Mouse (Mus musculus): ENCODE data around the gene Dnajb12.
"Not testable (repeated sequence)": the region's sequence is repeated elsewhere in the genome, so short reads cannot be mapped to it uniquely, and the experiment has no call there.

Gene Dnajb12

DNA sequence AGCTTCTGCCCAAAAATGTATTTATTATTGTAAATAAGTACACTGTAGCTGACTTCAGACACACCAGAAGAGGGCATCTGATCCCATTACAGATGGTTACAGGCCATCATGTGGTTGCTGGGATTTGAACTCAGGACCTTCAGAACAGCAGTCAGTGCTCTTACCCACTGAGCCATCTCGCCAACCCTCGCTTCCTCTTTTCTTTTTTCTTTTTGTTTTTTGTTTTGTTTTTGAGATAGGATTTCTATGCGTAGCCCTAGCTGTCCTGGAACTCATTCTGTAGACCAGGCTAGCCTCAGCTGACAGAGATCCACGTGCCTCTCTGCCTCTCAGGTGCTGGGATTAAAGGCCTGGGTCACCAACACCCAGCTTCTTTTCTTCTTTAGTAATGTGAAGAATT, 6.7 kb upstream of the Dnajb12 start:
- DNase-seq = not testable (repeated sequence)

DNA sequence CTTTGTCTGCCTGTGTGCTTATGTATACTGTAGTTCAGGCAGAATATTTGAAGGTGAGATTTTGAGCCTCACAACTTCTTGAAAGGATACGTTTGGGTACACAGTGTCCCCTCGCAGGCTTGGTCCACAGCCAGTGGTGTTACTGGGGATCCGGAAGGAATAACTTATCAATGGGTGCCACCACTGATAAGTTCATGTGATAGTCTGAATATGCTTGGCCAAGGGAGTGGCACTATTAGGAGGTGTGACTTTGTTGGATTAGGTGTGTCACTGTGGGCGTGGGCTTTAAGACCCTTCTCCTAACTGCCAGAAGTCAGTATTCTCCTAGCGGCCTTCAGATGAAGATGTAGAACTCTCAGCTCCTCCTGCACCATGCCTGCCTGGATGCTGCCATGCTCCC, 6.2 kb upstream of the Dnajb12 start:
- no peak for DNase-seq

DNA sequence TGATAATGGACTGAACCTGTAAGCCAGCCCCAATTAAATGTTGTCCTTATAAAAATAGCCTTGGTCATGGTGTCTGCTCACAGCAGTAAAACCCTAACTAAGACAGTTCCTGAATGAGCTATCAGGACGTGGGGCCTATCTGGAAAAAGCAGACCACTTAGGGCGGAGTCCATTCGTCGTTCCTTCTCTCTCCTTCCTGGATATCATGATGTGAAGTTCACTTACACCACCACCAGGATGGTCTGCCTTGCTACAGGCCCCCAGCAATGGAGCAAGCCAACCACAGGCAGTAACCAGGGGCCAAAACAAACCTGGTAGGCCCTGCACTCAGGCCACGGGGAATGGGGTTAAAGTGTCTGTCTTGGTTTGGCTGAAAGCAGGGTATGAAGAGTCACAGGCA, 5.7 kb upstream of the Dnajb12 start:
- DNase-seq = no peak

DNA sequence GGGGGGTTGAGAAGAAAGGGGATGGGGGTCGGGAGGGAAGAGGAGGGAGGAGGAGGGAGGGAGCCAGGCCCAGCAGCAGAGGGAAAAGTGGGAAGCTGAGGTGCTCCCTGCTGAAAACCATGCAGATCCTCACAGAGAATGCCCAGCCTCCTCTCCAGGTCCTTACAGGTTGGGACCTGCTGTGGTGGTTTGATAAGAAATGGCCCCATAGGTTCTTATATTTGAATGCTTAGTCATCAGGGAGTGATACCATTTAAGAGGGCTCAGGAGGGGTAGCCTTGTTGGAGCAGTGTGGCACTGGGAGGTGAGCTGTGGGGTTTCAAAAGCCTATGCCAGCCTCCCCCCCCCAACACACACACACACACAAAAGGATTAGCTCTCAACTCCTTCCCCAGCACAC, 4.0 kb upstream of the Dnajb12 start:
- no peak for DNase-seq

DNA sequence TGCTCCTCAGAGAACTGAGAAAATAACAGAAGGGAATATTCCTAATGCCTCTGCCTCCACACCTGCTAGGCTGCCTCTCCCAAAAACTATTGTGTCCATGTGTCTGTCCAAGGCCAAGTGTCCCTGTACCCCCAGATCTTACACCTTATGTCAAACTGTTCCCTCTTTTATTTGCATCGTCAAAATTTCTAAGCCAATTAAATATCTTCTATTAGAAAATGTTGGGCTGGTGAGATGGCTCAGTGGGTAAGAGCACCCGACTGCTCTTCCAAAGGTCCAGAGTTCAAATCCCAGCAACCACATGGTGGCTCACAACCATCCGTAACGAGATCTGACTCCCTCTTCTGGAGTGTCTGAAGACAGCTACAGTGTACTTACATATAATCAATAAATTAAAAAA, 2.7 kb upstream of the Dnajb12 start:
- not testable (repeated sequence) for DNase-seq

DNA sequence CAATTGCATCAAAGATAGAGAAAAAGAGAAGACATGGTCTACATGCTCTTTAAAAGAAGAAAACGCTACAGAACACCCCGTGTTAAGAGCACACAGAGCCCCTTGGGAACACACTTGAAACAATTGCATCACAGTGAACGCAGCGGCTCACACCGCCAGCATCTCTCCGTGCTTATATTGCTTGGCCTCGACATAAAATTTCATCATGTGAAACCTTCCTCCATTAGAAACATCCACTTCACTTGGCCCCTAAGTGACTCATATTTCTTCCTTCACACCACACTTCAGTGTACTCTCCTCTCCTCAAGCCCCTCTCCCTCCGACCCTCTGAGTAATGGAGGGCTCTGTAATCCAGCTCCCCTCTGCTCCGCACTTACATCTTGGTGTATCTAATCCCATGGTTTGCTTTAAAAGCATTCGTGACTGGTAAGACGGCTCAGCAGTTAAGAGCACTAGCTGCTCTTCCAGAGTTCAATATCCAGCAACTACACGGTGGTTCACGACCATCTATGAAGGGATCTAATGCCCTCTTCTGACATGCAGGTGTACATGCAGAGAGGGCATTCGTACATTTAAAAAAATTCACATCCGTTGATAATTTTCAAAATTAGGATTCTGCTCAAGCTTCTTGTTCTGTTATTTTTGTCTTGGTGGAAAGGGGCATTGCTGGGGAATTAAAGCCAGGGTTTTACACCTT, 1.8 kb upstream of the Dnajb12 start:
- no peak for DNase-seq

DNA sequence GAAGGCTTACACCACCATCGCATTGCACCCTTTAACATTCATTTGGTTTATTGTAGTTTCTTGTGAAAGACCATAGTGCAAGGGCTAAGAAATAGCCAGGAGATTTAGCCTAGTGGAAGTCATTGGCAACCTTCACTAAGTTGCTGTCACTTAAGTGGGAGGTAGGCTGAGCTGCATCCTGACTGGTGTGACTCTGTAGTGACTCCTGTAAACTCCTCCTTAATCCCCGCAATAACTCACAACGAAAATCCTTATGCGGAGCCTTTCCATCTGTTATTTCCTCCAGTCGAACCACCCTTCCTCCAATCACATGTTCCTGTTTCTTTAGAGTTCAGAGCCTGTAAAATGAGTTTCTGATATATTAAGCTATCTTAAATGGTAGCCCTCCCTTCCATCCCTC, 533 bp upstream of the Dnajb12 start:
- DNase-seq = no peak

DNA sequence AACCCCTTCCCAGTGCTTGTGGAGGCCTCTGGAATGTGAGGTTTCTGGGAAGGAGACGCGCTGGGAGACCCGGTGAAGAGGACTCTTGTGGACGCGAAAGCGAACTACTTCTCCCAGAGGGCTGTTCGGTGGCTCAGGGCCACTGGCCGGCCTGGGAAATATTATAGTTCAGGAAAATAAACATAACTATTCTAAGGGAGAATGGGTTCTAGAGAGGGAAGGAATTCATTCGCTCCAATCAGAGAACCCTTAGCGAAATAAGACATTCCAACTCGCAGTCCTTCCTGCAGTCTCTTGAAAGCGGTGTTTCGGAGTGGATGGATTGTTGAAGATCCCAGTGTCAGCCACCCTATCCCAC, 652 bp downstream of the Dnajb12 start:
- no peak for DNase-seq

DNA sequence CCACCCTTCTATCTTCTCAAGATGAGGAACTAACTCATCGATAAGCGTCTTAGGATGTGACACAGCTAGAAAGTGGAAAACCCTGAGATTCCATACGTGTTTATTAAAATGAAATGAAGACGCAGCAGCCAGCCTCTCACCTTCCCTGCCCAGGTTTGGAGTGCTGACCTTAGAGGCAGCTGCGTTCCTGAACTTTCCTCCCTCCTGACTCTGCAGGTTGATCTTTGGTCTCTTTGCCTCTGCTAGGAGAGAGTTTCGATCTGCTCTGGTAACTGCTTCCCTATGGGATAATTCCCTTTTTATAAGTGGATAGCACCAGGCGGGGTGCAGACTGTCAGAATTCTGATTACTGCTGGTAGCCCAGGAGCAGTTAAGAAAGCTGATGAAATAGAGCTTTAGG, 1.5 kb downstream of the Dnajb12 start:
- no peak for DNase-seq

DNA sequence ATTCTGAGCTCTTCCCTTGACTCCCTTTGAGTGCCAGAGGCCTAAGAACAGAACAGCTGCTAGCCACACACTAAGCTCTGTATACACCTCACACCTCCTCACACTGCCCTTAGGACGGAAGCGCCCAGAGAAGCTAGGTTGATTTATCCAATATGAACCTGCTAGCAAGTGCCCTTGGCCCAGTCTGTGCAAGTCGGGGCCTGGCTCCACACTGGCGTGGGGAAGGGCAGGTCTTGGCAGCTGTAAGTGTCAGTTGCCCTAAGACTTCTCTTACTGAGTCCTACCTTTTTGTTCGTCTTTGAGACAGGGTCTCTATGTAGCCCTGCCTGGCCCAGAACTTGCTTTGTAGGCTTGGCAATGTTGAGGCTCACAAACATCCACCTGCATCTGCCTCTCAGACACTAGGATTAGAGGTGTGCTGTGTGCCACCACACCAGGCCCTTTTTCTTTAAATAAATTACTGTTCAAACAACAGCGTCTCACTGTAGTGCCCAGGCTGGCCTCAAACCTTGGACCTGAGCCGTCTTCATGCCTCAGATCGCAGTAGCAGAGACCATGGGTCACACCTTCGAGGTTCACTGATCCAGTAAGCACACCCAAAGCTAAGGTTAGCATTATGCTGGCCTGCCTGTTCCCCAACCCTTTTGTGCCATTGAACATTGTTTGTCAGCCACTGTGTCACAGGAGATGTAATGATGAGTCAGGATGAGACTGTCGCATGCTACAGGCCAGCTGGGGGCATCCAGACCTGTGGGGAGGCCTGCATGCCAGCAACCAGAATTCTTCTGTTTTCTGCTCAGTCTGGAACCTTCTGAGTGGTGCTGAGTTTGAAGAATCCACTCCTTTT, 5.2 kb downstream of the Dnajb12 start:
- no peak for DNase-seq

DNA sequence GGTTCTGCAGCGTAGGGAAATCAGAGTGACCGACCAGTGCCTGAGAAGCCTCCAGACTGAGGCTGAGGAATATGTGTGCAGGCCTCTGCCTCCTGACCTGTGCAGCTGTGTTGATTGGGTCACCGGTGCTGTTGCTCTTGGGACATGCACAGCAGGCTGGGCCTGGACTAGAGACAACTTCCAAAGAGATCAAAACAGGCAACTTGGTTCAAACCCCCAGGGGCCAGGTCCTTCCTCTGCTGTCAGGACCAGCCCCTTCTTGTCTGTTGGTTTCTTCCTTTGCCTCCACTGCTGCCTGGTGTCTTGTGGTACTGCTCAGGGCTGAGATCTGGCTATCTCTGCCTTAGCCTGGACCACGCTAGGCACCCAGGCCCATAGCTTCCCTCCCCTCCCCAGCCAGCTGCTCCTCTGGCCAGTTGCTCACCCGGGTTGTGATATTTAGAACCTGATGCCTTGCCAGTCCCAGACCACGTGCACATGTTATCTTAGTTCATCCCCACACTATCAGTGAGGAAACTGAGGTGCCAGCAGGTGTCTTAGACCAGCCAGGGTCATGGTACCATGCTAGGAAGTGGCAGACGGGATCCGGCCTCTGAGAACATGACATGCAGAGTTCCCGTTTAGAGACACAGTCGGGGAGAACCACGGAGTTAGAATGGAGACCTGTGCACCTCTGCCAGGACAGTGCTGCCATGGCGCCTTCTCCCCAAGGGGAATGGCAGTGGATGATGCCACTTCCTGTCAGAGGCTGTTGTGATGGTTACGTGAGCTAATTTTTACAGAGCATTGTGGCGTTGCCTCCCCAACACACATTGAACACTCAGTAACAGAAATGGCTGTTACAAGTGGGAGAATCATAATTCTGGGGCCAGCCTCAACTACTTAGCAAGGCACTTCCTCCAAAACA, 6.1 kb downstream of the Dnajb12 start:
- DNase-seq = no peak

DNA sequence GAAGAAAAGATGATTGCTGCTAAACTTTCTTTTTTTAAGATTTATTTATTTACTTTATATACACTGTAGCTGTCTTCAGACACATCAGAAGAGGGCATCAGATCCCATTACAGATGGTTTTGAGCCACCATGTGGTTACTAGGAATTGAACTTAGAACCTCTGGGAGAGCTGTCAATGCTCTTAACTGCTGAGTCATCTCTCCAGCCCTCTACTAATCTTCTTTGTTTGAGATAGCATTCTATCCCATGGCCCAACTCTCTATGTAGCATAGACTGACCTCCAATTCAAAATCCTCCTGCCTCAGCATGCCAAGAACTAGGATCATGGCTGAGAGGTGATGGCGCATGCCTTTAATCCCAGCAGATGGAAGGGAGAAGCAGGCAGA, 6.7 kb downstream of the Dnajb12 start:
- DNase-seq = no peak

DNA sequence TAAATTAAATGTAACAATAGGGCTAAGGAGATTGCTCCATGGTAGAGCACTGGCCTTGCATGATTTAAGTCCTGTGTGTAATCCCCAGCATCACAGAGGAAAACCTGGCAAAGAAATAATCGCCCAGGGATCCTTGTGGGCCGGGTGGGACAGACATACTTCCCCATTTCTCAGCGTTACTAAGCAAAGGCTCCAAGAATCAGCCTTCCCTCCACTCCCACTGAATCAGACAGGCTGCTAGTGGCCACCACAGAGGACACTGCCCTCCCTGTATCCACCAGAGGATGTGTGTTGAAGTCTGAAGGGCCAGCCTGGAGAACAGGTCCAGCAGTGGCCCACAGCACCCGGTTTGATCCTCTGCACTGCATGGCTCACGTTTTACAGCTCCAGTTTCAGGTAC, 8.1 kb downstream of the Dnajb12 start:
- DNase-seq = no peak

DNA sequence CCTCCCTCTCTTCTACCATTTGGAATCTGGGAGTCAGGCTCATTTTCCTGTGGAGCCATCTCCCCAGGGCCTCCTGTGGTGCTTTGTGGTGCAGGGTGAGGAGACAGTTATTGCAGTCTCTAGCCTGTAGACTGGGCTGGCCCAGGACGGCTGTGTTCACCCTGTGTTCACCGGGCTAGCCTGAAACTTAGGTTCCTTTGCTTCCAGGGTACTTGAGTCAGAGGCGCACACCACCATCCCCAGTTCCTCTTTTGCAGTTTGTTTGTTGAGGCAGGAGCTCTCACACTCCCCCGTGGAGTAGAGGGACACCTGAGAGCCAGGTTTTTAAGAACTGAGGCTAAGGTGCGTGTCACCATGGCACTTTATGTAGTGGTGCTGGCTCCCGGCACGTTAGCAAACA, 10.0 kb downstream of the Dnajb12 start:
- no peak for DNase-seq

DNA sequence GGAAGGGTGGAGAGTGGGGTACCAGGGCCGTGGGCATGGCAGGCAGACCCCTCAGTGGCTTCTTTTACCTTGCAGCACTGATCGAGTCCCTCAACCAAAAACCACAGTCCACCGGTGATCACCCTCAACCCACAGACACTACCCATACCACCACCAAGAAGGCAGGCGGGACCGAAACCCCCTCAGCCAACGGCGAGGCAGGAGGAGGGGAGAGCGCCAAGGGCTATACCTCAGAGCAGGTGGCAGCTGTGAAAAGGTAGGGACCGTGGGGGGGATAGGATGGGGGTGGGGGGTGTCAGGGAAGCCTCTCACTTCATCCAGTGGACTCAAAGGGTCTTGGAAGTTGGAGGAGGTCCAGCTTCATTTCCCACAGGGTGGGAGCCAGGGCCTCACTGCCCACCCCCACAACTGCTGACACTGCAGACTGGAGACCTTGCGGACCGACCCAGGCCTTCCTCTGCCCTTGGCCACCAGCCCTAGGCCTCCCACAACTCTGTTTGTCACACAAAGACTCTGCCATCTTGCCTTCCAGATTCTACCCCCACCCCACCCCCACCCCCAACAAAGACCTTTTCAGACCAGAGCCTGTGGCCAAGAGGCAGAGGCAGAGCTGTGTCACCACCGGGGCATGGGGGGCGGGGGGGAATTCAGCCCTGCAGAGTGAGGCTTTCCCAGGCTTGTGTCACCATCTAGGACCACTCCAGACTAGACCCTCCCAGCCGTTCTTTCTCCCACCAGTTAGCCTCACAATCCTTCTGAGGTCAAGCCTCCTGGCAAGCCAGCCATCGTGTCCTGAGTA, 10.8 kb downstream of the Dnajb12 start:
- DNase-seq = no peak

DNA sequence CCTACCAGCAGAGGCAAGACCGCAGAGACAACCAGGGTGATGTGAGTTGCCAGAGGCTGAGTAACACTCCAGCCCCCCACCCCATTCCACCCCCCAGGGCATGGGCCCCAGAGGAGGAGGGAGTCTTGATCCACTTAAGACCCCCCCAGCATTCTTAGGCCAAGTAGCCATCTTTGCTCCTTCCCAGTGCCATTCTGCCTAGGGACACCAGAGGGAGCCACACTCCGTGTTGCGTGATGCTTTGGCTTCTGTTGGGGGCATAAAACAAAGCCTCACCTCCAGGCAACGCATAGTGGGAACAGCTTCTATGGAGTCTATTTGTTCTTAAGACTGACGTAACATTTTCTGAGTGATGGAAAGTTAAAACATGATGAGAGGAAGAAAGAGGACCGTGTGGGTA, 13.6 kb downstream of the Dnajb12 start:
- DNase-seq = peak; percentile 69

DNA sequence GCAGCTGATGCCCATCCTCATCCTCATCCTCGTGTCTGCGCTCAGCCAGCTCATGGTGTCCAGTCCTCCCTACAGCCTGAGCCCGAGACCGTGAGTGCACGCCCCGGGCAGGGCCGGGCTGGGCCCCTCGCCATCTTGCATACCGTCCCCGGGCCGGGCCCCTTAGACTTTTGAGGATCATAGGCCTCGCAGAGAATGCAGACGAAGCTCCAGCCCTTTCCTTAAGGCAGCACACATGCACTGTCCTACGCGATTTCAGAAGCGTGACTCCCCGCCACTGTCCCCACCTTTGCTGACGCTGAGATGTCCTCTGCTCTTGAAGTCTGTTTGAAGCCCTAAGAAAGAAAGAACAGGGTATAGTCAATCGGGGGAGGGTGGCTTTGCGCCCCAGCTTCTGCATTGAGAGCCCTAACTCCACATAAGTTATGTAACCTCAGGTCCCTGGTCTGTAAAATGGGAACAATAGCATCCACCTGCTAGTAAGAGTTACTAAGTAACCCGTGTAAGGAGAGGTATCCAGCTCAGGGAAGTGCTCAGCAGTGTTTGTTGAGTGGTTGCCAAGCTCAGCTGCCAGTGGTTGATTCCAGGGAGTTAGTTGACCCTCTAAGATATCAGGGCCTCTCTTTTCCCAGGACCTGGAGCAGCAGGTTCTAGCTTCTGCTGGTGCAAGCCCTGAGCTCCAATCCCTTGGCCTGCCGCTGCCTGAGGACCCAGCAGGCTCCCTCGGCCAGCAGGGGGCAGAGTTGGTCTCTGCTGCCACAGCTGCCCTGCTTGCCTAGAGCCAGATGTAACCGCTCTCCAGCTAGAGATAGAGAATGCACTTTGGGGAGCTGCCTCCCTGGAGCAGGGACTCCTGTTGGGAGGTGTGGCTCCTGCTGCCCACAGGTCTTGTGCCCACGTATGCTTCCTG, 15.2 kb downstream of the Dnajb12 start:
- DNase-seq = peak; percentile 51

DNA sequence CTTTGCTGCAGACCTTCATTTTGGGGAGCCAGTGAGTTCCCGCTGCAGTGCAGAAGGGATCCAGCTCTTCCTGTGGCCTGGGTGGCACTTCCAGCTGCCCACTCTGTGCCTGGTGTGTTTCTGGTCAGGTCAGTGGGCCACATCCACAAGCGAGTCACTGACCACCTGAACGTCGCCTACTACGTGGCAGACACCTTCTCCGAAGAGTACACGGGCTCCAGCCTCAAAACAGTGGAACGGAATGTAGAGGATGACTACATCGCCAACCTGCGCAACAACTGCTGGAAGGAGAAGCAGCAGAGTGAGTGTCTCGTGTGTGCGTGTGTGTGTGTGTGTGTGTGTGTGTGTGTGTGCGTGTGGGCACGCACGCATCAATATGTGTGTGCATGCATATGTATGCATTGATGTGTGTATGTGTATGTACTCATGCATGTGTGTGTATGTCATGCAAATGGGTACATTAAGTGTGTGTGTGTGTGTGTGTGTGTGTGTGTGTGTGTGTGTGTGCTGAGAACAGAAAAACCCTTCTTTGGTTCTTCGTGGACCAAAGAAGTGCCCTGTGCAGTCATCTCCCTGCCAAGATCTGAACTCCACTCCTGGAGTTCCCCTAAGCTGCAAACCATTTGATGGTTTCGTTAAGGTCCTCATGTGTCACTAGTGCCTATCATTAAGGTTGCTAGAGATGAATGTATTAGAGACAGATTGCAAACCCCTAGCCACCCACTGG, 16.3 kb downstream of the Dnajb12 start:
- peak; percentile 22 for DNase-seq

DNA sequence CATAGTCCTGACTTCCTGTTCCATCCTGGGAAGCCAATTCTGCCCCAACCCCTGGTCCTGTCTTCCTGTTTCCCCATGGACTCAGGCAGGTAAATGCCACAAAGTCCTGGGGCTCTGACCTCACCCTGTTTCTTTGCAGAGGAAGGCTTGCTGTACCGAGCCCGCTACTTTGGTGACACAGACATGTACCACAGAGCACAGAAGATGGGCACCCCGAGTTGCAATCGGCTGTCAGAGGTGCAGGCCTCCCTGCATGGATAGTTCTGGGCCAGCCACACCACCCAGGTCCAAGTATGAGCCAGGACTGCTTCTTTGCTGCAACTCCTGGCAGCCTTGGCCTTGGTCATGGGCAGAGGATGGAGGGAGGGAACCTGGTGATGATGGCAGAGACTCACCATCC, 16.9 kb downstream of the Dnajb12 start:
- peak; percentile 9 for DNase-seq

DNA sequence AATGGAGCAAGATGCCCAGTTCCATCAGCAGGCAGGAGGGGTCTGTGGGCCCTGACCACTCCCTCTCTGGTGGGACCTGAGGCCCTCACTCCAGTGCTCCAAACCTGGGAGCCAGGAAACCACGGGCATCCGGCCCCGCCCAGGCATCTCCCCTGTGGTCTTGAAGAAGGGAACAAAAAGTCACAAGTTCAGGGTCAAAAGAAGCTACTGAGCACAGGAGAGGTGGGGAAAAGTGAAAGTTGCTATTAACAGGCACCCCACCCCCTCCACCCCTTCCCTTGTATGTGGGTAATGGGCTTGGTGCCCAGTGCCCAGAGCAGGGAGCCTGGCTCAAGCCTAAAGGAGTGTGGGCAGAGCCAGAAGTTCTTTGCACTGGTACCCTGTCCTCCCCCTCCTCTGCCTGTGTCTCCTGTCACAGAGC, 17.6 kb downstream of the Dnajb12 start:
- DNase-seq = no peak

DNA sequence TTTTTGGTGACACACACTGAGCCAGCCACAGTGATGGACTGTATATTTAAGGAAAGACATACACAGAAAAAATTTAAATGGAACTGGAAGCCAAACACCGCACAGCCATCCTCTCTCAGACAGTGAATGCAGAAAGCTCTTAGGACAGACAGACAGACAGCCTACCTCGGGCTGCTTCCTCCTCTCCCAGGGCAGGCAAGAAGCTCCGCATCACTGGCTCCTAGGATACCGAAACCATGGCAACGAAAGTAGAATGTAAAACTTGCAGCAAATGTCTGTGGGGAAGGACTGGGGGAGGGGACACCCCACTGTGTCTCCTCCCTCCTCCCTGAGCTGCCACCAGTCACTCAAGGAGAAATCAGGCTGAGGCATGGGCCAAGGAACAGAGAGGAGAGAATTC, 18.2 kb downstream of the Dnajb12 start:
- no peak for DNase-seq

Measured in cerebellum, adult 11-12 months (tissue).